Mouse (Mus musculus): ENCODE measurements around the gene Gstt4.
"Not testable (repeated sequence)": the region's sequence is repeated elsewhere in the genome, so short reads cannot be mapped to it uniquely, and the experiment has no call there.

The Gstt4 gene

GRCm38 (mm10) chr10:75822443-75822842 lies at the start of gene Gstt4:
Gstt4 (minus strand) TSS chr10:75822543.
- no peak for DNase-seq (ENCODE audit: low read depth, low spot score)

GRCm38 (mm10) chr10:75861587-75861986 lies 39.2 kb upstream of the Gstt4 start:
- no peak for DNase-seq (ENCODE audit: low read depth, low spot score)

- no peak for DNase-seq (ENCODE audit: low read depth, low spot score)
Measured at GRCm38 (mm10) chr10:75860746-75861145, 38.4 kb upstream of the Gstt4 start.

- peak; percentile 82 for DNase-seq (ENCODE audit: low read depth, low spot score)
Measured at GRCm38 (mm10) chr10:75859786-75860470, 37.6 kb upstream of the Gstt4 start, which contains the start of gene Mif. Mif (minus strand) TSS chr10:75860240.

GRCm38 (mm10) chr10:75859107-75859746 lies 36.9 kb upstream of the Gstt4 start:
- no peak for DNase-seq (ENCODE audit: low read depth, low spot score)

- DNase-seq (ENCODE audit: low read depth, low spot score), result no peak
Measured at GRCm38 (mm10) chr10:75857598-75857997, 35.3 kb upstream of the Gstt4 start.

GRCm38 (mm10) chr10:75856976-75857375 lies 34.6 kb upstream of the Gstt4 start:
- DNase-seq (ENCODE audit: low read depth, low spot score), result no peak

GRCm38 (mm10) chr10:75856155-75856907 lies 34.0 kb upstream of the Gstt4 start:
- no peak for DNase-seq (ENCODE audit: low read depth, low spot score)

GRCm38 (mm10) chr10:75855416-75855981 lies 33.2 kb upstream of the Gstt4 start:
- DNase-seq (ENCODE audit: low read depth, low spot score), result no peak

GRCm38 (mm10) chr10:75854791-75855190 lies 32.4 kb upstream of the Gstt4 start:
- no peak for DNase-seq (ENCODE audit: low read depth, low spot score)

GRCm38 (mm10) chr10:75854096-75854495 lies 31.8 kb upstream of the Gstt4 start:
- no peak for DNase-seq (ENCODE audit: low read depth, low spot score)

GRCm38 (mm10) chr10:75853452-75853851 lies 31.1 kb upstream of the Gstt4 start:
- DNase-seq (ENCODE audit: low read depth, low spot score), result peak; percentile 56

- no peak for DNase-seq (ENCODE audit: low read depth, low spot score)
Measured at GRCm38 (mm10) chr10:75852539-75853125, 30.3 kb upstream of the Gstt4 start.

GRCm38 (mm10) chr10:75851681-75852080 lies 29.3 kb upstream of the Gstt4 start:
- DNase-seq (ENCODE audit: low read depth, low spot score), result no peak

- DNase-seq (ENCODE audit: low read depth, low spot score), result no peak
Measured at GRCm38 (mm10) chr10:75851076-75851475, 28.7 kb upstream of the Gstt4 start.

- DNase-seq (ENCODE audit: low read depth, low spot score), result no peak
Measured at GRCm38 (mm10) chr10:75848382-75848781, 26.0 kb upstream of the Gstt4 start.

- no peak for DNase-seq (ENCODE audit: low read depth, low spot score)
Measured at GRCm38 (mm10) chr10:75845306-75845930, 23.1 kb upstream of the Gstt4 start.

- DNase-seq (ENCODE audit: low read depth, low spot score), result no peak
Measured at GRCm38 (mm10) chr10:75844800-75845199, 22.5 kb upstream of the Gstt4 start.

- DNase-seq (ENCODE audit: low read depth, low spot score), result not testable (repeated sequence)
Measured at GRCm38 (mm10) chr10:75843898-75844297, 21.6 kb upstream of the Gstt4 start.

- DNase-seq (ENCODE audit: low read depth, low spot score), result no peak
Measured at GRCm38 (mm10) chr10:75839092-75839491, 16.7 kb upstream of the Gstt4 start.

- DNase-seq (ENCODE audit: low read depth, low spot score), result peak; percentile 94
Measured at GRCm38 (mm10) chr10:75837248-75837759, 15.0 kb upstream of the Gstt4 start, which contains the start of gene Gstt2. Gstt2 (minus strand) TSS chr10:75837424.

Data from telencephalon, adult 2 months (tissue).